In the genomic region with DNA sequence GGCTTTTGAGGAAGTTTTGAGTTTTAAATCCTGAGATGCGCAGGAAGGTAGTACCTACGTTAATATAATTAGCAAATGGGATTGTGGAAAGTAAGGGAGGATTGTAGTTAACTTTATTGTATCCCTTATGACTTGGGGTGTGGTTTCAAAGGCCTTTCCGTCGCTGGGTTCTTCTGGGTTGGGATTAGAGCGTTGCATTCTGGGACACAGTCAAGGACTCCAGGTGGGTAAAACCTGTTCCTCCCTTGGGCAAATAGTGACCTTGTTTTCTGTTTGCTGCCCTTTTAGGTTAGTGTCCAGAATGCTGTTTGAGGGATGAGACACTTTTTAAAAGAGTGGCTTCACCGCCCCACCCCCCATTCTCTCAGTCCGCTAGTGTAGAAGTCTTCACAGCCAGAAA, we compare ENCODE assay signal across 8 mouse cellular contexts. TPM values are rescaled to one million over a fixed set of nuclear protein-coding genes. Genes with fewer than 3 reads are reported as not detected.
DNase-seq lines count a peak whose midpoint lies in the region; ATAC-seq and TF ChIP-seq lines count a peak whose summit lies in the region.

No protein-coding gene starts in this region.

- peaks cover 31% of the 10 kb centered on the region for H3K4me1 ChIP-seq in G1E (ENCODE audit: insufficient read depth, low read depth, low read length)
- peaks cover 30% of the 10 kb centered on the region for H3K4me1 ChIP-seq in forebrain, embryonic 12.5 days

- H3K27me3 ChIP-seq in G1E (ENCODE audit: insufficient read depth, low read length) (no peaks in the 10 kb centered on the region), myocyte (ENCODE audit: control insufficient read depth, insufficient read depth, insufficient read length) (no peaks in the 10 kb centered on the region)
- H3K27me3 ChIP-seq in forebrain, embryonic 12.5 days: 0 out of 2 replicates have a peak, but pooled peaks cover 2% of the 10 kb centered on the region

- H3K4me2 ChIP-seq in forebrain, embryonic 12.5 days: peak overlapping the region; percentile 67
- H3K4me2 ChIP-seq in myocyte (ENCODE audit: low read depth): peak overlapping the region; percentile 75

- WGBS in forebrain, embryonic 12.5 days: 1% methylated on average over 7 of the region's 7 CpGs

- peak; percentile 47 for DNase-seq in CD4-positive, CD25-positive, alpha-beta regulatory T cell, adult 2 months (ENCODE audit: low read depth, low spot score)
- DNase-seq in G1E (ENCODE audit: low spot score): no peak
- DNase-seq in kidney, postnatal 25 days: peak; percentile 43 to 65
- no peak for DNase-seq in layer of hippocampus, adult 9-11 months

- TF ChIP-seq CTCF in G1E (IDR thresholded peaks at IDR 0.05; ENCODE audit: low read depth, low read length): no peak

- H3K9me3 ChIP-seq in G1E (replicated peaks): no peaks in the 10 kb centered on the region
- H3K9me3 ChIP-seq in forebrain, embryonic 12.5 days: no peaks in the 10 kb centered on the region

- ATAC-seq in CD4-positive, CD25-positive, alpha-beta regulatory T cell, adult 4 months: no peak
- no peak for ATAC-seq in G1E (ENCODE audit: extremely low read depth, insufficient number of reproducible peaks, low FRiP score, poor library complexity, severe bottlenecking)
- no peak for ATAC-seq in forebrain, embryonic 12.5 days (ENCODE audit: low FRiP score)
- no peak for ATAC-seq in inflammation-experienced regulatory T-cells, adult 6 months

- peaks cover 54% of the 10 kb centered on the region for H3K79me2 ChIP-seq in myocyte (ENCODE audit: control insufficient read depth, insufficient read depth)

- TF ChIP-seq POLR2A in myocyte (IDR thresholded peaks at IDR 0.05; ENCODE audit: insufficient read length, low read depth): no peak

- H3ac ChIP-seq in myocyte (ENCODE audit: control insufficient read depth, insufficient read length): peak overlapping the region; percentile 28

- H3K4me3 ChIP-seq in G1E (ENCODE audit: low read depth, low read length): peak overlapping the region; percentile 91
- H3K4me3 ChIP-seq in forebrain, embryonic 12.5 days (replicated peaks): peak overlapping the region; percentile 81
- peak overlapping the region; percentile 98 for H3K4me3 ChIP-seq in myocyte

- peak overlapping the region; percentile 84 for H3K9ac ChIP-seq in forebrain, embryonic 12.5 days

- H3K27ac ChIP-seq in forebrain, embryonic 12.5 days: peak overlapping the region; percentile 74

- peaks cover 10% of the 10 kb centered on the region for H3K36me3 ChIP-seq in G1E (replicated peaks)
- H3K36me3 ChIP-seq in forebrain, embryonic 12.5 days (replicated peaks): no peaks in the 10 kb centered on the region
- H3K36me3 ChIP-seq in myocyte (ENCODE audit: control insufficient read depth, insufficient read depth): no peaks in the 10 kb centered on the region

TF ChIP-seq in myocyte, 11 proteins besides CTCF, POLR2A, EP300 and RAD21:
- TF ChIP-seq TCF12 (IDR thresholded peaks at IDR 0.05; ENCODE audit: insufficient read depth, poor library complexity, severe bottlenecking) (no peak), USF1 (IDR thresholded peaks at IDR 0.05; ENCODE audit: low read depth) (no peak)

RNA-seq across cellular contexts. Expression of gene Cks2, which starts 0.8 kb away (rescaled TPM):
- 10 to 100 TPM; 31.7 to 37.2 TPM for polyA plus RNA-seq in CD4-positive, CD25-positive, alpha-beta regulatory T cell, adult 4 months (2017; shearing (Covaris generic))
- total RNA-seq in G1E (2014; fragmentation: Nextera tagmentation) (94.3 and 104 TPM in 2 replicates), G1E (2017) (367 and 402 TPM in 2 replicates)
- polyA plus RNA-seq in G1E (2012) (129 and 303 TPM in 2 replicates), myocyte (2012; fragmentation: generic; extraction: Trizol) (95.1 TPM)
- polyA plus RNA-seq in forebrain, embryonic 12.5 days (2016; fragmentation: Nextera tagmentation; extraction: Ambion mirVana): 319 and 330 TPM in 2 replicates
- 100 to 1,000 TPM in 1 of 3 experiments, 10 to 100 TPM in 2; 25.7 to 172 (median 40.8) TPM for polyA plus RNA-seq in inflammation-experienced regulatory T-cells, adult 6 months (2017; shearing (Covaris generic))

RNA-seq across cellular contexts. Expression of gene Secisbp2, which starts 5.6 kb away (rescaled TPM):
- 10 to 100 TPM; 39.3 to 46.0 TPM for polyA plus RNA-seq in CD4-positive, CD25-positive, alpha-beta regulatory T cell, adult 4 months (2017; shearing (Covaris generic))
- total RNA-seq in G1E (2014; fragmentation: Nextera tagmentation) (20.0 and 22.7 TPM in 2 replicates), G1E (2017) (27.7 and 32.8 TPM in 2 replicates)
- polyA plus RNA-seq in G1E (2012) (19.6 and 24.4 TPM in 2 replicates), myocyte (2012; fragmentation: generic; extraction: Trizol) (8.7 TPM)
- polyA plus RNA-seq in forebrain, embryonic 12.5 days (2016; fragmentation: Nextera tagmentation; extraction: Ambion mirVana): 31.6 and 34.5 TPM in 2 replicates
- 10 to 100 TPM; 34.3 to 43.2 (median 34.5) TPM for polyA plus RNA-seq in inflammation-experienced regulatory T-cells, adult 6 months (2017; shearing (Covaris generic))

Comparison
In these comparisons a context has a peak if more than half of its experiments do, and no peak if none do; other contexts are left out.
1. DNase-seq: peak in CD4-positive, CD25-positive, alpha-beta regulatory T cell, adult 2 months (single experiment) and kidney, postnatal 25 days (2 of 2); none in G1E (single experiment) and layer of hippocampus, adult 9-11 months (single experiment).
2. Peak in every context shown above with its lines, with median percentiles within 50 percentile points of each other: H3K4me3 ChIP-seq.